Mouse (Mus musculus) cerebellum, adult 11 months (tissue): ENCODE measurements around the gene Sox18.

Source experiments
- DNase-seq: peaks from one replicate; pipeline ENCODE4 v3.0.0; 2022

Gene Sox18

GRCm38 (mm10) chr2:181645666-181646065 lies 25.8 kb downstream of the Sox18 start:
- DNase-seq, result no peak

GRCm38 (mm10) chr2:181644361-181644760 lies 27.1 kb downstream of the Sox18 start:
- no peak for DNase-seq

- no peak for DNase-seq
These were observed 35.6 kb downstream of the Sox18 start for GRCm38 (mm10) chr2:181635865-181636264.

GRCm38 (mm10) chr2:181632624-181633023 lies 38.8 kb downstream of the Sox18 start:
- peak; percentile 39 for DNase-seq

GRCm38 (mm10) chr2:181628471-181628870 lies 43.0 kb downstream of the Sox18 start:
- DNase-seq, result no peak

- DNase-seq, result no peak
These were observed 48.0 kb downstream of the Sox18 start for GRCm38 (mm10) chr2:181623401-181623800.
